9 mouse cellular contexts compared by ENCODE assay signal in the genomic region with DNA sequence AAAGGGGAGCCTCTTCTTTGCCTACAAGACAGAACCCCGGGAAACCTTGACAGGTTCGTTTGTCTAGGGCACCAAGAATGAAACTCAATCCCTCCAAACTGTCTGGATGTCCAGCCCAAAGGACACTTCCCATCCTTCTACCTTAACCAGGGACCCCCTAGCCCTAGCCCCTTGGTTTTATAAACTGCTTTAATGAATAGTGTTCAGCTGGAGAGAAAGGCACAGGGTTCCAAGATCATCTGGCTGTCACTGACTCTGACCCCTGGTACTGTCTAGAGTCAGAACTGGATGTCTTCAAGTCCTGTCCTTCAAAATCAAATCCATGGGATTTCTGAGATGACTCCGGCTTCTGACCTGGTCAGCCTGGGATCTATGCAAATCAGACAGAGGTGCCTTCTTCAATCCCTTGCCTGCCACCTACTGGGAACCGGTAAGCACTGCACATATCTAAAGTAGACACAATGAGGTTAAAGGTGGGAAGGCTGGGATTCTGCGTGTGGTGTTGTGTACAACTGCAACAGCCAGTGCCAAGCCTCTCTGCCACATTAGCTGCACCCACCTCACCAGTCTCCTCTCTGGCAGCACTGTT. TPM values are rescaled to one million over a fixed set of nuclear protein-coding genes. Genes with fewer than 3 reads are reported as not detected.
DNase-seq lines count a peak whose midpoint lies in the region; ATAC-seq lines count a peak whose summit lies in the region.
"Had no signal": no experiment of that assay in that cellular context is flagged by ENCODE, and none has a peak within 500 bp of the region (broad histone marks: within the 10 kb centered on the region; RNA-seq: fewer than 3 reads in every experiment).

No protein-coding gene starts in this region.

- no peak overlapping the region for H3K27ac ChIP-seq in kidney, embryonic 16.5 days (ENCODE audit: low read length)
- H3K27ac ChIP-seq: neural tube, embryonic 12.5 days had no signal

- H3K9me3 ChIP-seq in kidney, embryonic 16.5 days (ENCODE audit: low read length): no peaks in the 10 kb centered on the region
- H3K9me3 ChIP-seq: neural tube, embryonic 12.5 days had no signal

- peak; percentile 79 for ATAC-seq in CD4-positive, CD25-positive, alpha-beta regulatory T cell, adult 4 months
- peak; percentile 27; the same call in 1 of the 2 replicates for ATAC-seq in kidney, embryonic 16.5 days (ENCODE audit: low FRiP score, low TSS enrichment)
- peak; percentile 42; the same call in 1 of the 2 replicates for ATAC-seq in neutrophil, adult 5-6 weeks (ENCODE audit: extremely low read depth, insufficient number of reproducible peaks, low FRiP score, poor library complexity, severe bottlenecking)

- WGBS in kidney, embryonic 16.5 days: 16% methylated on average over 5 of the region's 5 CpGs

- H3K4me1 ChIP-seq in kidney, embryonic 16.5 days (ENCODE audit: insufficient read depth, low read length): peaks cover 6% of the 10 kb centered on the region; the same call in 1 of the 2 replicates

- H3K36me3 ChIP-seq in kidney, embryonic 16.5 days (ENCODE audit: insufficient read depth, low read length): no peaks in the 10 kb centered on the region
- H3K36me3 ChIP-seq: neural tube, embryonic 12.5 days had no signal

- peak; percentile 85 for DNase-seq in R1 (ENCODE audit: low read depth, low spot score)
- peak; percentile 91 for DNase-seq in cerebellum, postnatal 10 days
- peak; percentile 26 to 41 for DNase-seq in gastrocnemius, adult 8-10 months (ENCODE audit: low spot score in 2 of 2)
- peak; percentile 60 to 72 for DNase-seq in lung, adult 18-20 months
- peak; percentile 73 for DNase-seq in thymus, postnatal 4 days

- H3K27me3 ChIP-seq in kidney, embryonic 16.5 days (ENCODE audit: insufficient read depth, low read length): peaks cover 7% of the 10 kb centered on the region

- no peak overlapping the region for H3K9ac ChIP-seq in kidney, embryonic 16.5 days (replicated peaks; ENCODE audit: low read length)
- H3K9ac ChIP-seq: neural tube, embryonic 12.5 days had no signal

- H3K4me2 ChIP-seq in kidney, embryonic 16.5 days (replicated peaks; ENCODE audit: low read depth, low read length): no peak overlapping the region
- H3K4me2 ChIP-seq: neural tube, embryonic 12.5 days had no signal

- H3K4me3 ChIP-seq in kidney, embryonic 16.5 days (ENCODE audit: low read length): no peak overlapping the region
- H3K4me3 ChIP-seq: neural tube, embryonic 12.5 days had no signal

RNA-seq across cellular contexts. Expression of a gene that starts 13.0 kb away (rescaled TPM):
- not detected for polyA plus RNA-seq in CD4-positive, CD25-positive, alpha-beta regulatory T cell, adult 4 months (2017; shearing (Covaris generic))
- not detected for total RNA-seq in gastrocnemius, adult 8-10 months (2022)
- polyA plus RNA-seq in kidney, embryonic 16.5 days (2015; fragmentation: Nextera tagmentation; extraction: Ambion mirVana): 0.30 and 0.39 TPM in 2 replicates
- total RNA-seq in neutrophil, adult 5-6 weeks (2017): not detected in 2 replicates

RNA-seq across cellular contexts. Expression of a gene that starts 17.5 kb away (rescaled TPM):
- 1 to 10 TPM; 1.8 to 5.1 TPM for polyA plus RNA-seq in CD4-positive, CD25-positive, alpha-beta regulatory T cell, adult 4 months (2017; shearing (Covaris generic))
- not detected for total RNA-seq in gastrocnemius, adult 8-10 months (2022)
- 131 and 137 TPM in 2 replicates for polyA plus RNA-seq in kidney, embryonic 16.5 days (2015; fragmentation: Nextera tagmentation; extraction: Ambion mirVana)
- not detected in 2 replicates for total RNA-seq in neutrophil, adult 5-6 weeks (2017)

Comparison
In these comparisons a context has a peak if more than half of its experiments do, and no peak if none do; other contexts are left out.
1. ATAC-seq: peak in every context shown above with its lines; median percentile 79 in CD4-positive, CD25-positive, alpha-beta regulatory T cell, adult 4 months; 42 in neutrophil, adult 5-6 weeks; 27 in kidney, embryonic 16.5 days.
2. DNase-seq: peak in every context shown above with its lines; median percentile 91 in cerebellum, postnatal 10 days; 85 in R1; 73 in thymus, postnatal 4 days; 66 in lung, adult 18-20 months; 34 in gastrocnemius, adult 8-10 months.